Mouse (Mus musculus): ENCODE results near the gene Ago3.

Gene Ago3

DNA sequence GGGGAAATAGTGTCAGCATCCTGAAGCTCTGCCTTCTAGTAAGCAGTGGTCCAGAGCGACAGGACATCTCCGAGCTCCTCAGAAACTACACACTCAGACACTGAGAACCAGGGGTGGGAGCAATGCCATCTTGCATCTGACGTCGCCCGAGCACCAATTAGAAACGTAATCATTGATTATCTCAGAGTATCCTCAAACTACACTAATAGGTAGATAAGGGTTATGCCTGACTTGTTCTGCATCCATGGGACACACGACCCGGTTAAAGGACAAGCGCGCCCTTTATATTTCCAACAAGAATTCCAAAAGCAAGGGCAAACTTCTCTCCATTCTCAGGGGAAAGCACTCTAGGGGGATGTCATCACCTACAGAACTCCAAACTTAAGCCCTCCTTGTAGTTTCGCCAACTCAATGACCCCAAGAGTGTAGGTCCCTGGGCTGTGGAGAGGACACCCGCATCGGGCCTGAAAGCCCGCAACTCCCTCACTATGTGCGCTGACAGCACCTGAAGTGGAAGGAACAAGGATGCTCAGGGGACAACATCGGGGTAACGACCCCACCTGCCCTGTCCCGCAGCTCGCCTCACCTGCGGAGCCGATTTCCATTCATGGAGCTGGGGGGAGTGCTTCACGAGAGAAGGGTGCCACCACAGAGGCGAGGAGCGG lies 542 bp downstream of the Ago3 start:
- in situ Hi-C loops (cut with MboI; ENCODE audit: unreplicated experiment in 2 of 2): no loop called here

DNA sequence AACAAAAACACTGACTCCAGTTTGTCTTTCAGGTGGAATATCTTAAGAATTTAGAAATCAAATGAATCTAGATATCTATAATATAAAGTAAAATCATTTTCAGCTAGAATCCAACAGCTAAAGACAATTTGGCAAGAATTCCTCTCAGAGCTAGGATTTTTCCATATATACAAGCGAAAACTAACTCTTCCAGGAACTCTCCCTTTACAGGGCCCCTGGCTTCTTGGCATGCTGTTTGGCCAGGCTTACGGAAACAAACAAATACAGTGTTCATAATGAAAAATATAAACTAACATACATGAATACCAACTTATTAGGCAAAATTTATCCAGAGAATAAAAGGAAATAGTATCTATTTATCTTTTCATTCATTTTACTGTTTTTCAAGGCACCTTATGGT lies 5.5 kb downstream of the Ago3 start:
- in situ Hi-C loops (cut with MboI; ENCODE audit: unreplicated experiment in 2 of 2): no loop called here

GRCm38 (mm10) chr4:126415707-126416106 lies 13.6 kb downstream of the Ago3 start:
- in situ Hi-C loops (cut with MboI; ENCODE audit: unreplicated experiment in 2 of 2): loop anchor here in 1 of 2 experiments (10.0 kb wide), 1 partner anchor 81 kb away; no protein-coding TSS in a partner anchor

DNA sequence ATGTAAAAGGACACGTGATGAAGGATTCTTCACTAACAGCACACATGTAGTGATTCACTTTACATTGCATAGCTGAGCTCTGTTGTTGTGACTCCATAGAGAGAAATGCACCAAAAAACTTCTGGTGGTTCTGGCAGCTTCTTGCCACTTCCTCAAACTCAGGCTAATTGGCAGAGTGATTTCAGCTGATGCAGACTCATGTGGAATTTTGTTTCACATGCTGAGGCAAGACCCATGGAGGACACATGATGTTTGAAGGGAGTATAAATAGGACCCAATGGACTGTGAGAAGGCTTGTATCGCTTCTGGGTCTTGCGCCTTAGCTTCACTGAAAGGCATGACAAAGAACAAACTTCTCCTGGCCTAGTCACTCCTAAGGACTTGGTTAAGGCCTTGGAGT lies 16.8 kb downstream of the Ago3 start:
- in situ Hi-C loops (cut with MboI; ENCODE audit: unreplicated experiment in 2 of 2): loop anchor here in 1 of 2 experiments (10.0 kb wide), 1 partner anchor 78 kb away; no protein-coding TSS in a partner anchor

GRCm38 (mm10) chr4:126371497-126371896 lies 57.9 kb downstream of the Ago3 start:
- in situ Hi-C loops (cut with MboI; ENCODE audit: unreplicated experiment in 2 of 2): no loop called here

DNA sequence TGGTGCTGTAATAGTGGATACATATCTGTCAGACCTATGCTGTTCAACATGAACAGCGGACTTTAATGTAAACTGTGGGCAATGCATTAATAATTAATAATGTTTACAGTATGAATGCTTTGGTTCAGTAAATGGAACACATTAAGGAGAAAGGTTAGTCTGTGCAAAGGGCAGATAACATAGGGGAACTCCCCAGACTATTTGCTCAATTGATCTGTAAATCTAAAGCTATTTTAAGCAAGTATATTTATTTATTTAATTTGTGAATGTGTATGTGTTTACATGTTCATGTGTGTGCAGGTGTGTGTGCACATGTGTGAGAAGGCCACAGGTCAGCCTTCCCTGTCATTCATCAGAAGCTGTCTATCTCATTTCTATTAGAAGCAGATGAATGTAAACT lies 69.3 kb downstream of the Ago3 start:
- in situ Hi-C loops (cut with MboI; ENCODE audit: unreplicated experiment in 2 of 2): no loop called here

DNA sequence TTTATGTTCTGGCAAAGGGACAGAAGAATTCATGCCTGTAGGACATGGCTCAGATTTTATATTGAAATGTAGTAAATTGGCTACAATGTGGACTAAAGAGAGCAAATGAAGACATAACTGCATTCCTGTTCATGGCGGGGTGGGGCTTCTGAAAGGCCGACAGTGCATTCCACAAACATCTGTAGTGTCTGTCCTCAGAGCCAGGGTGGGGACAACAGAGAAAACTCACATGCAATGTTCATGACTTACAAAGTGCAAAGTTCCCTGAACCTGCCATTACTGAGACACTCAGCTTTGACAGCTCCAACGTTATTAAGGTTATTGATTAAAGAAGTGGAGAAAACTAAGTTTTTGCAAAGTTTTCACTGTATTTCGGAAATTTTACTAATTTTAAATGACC lies 85.9 kb downstream of the Ago3 start:
- in situ Hi-C loops (cut with MboI; ENCODE audit: unreplicated experiment in 2 of 2): no loop called here

- in situ Hi-C loops (cut with MboI; ENCODE audit: unreplicated experiment in 2 of 2): loop anchor here in 1 of 2 experiments (10.0 kb wide), 1 partner anchor 75 kb away; no protein-coding TSS in a partner anchor
Measured at GRCm38 (mm10) chr4:126339461-126339860, 89.9 kb downstream of the Ago3 start.

GRCm38 (mm10) chr4:126332358-126332757 lies 97.0 kb downstream of the Ago3 start:
- in situ Hi-C loops (cut with MboI; ENCODE audit: unreplicated experiment in 2 of 2): loop anchor here in 1 of 2 experiments (10.0 kb wide), 1 partner anchor 82 kb away; no protein-coding TSS in a partner anchor

GRCm38 (mm10) chr4:126331751-126332150 lies 97.6 kb downstream of the Ago3 start:
- in situ Hi-C loops (cut with MboI; ENCODE audit: unreplicated experiment in 2 of 2): loop anchor here in 1 of 2 experiments (10.0 kb wide), 1 partner anchor 83 kb away; no protein-coding TSS in a partner anchor

DNA sequence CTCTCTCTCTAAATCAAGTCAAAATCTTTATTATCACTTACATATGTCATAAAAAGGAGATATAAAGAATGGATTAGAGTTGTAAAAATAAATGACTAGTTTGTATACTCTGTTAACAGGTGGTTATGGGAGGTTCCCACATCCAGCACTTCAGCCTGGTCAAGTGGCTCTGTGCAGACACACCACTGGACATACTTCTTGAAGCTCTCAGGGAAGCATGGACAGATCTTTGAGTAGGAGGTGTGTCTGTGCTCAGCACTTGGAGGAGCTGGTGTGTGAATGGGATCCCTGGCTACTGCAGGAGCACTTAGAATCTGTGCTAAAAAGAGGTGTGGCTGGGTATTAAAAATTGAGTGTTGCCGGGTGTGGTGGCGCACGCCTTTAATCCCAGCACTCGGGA lies 99.1 kb downstream of the Ago3 start:
- in situ Hi-C loops (cut with MboI; ENCODE audit: unreplicated experiment in 2 of 2): loop anchor here in 1 of 2 experiments (10.0 kb wide), 1 partner anchor 85 kb away; no protein-coding TSS in a partner anchor

- in situ Hi-C loops (cut with MboI; ENCODE audit: unreplicated experiment in 2 of 2): no loop called here
Measured at GRCm38 (mm10) chr4:126326036-126326435, 103.3 kb downstream of the Ago3 start.

DNA sequence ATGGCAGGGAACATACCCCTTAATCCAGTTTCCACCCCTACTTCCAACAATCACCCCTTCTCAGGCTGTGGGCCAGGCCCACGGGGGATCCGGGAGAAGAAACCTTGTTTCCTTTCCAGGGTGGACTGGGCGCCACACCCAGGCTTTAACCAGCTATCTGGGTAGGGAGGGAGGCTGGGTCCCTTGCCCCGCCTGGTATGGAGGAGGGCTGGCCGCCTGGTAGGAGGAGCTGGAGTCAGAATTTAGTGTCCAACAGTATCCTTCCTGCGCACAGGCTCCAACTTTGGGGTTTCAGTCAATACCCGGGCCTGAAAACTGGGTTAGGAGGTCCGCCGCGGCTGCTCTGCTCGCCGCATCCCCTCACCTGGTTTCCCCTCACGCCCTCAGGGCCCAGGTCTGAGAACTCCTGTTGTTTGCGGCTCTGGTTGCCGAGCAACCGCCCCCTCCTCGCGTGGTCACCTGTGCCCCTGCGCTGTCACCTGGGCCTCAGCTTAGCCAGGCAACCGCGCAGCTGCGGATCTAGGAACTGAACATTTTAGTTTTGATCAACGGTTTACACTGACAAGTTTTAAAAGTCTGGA lies 104.0 kb downstream of the Ago3 start, which contains the start of gene Tekt2:
TSS of gene Tekt2 (minus strand) at position 408 of the 581 bp plus-strand sequence.
- in situ Hi-C loops (cut with MboI; ENCODE audit: unreplicated experiment in 2 of 2): no loop called here

GRCm38 (mm10) chr4:126324861-126325260 lies 104.5 kb downstream of the Ago3 start:
- in situ Hi-C loops (cut with MboI; ENCODE audit: unreplicated experiment in 2 of 2): loop anchor here in 1 of 2 experiments (25.0 kb wide), 1 partner anchor 1163 kb away; no protein-coding TSS in a partner anchor

DNA sequence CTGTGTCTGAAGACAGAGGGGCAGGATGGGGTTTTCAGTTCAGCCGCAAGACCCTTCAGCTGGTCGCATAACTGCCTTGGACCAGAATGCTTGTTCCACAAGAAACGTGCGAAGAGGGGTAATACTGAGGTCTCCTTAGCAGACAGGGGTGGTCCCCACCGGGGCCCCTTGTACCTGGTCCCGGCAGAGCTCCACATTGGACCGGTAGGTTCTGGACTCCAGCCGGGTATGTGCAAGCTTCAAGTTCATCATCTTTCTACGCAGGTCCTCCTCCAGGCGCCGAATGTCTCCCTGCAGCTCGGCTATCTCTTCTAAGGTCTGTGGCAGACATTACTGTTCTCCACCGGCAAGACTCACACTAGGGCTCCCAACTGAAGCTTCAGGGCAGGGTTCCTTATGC lies 106.7 kb downstream of the Ago3 start:
- in situ Hi-C loops (cut with MboI; ENCODE audit: unreplicated experiment in 2 of 2): loop anchor here in 1 of 2 experiments (25.0 kb wide), 1 partner anchor 1160 kb away; no protein-coding TSS in a partner anchor

- in situ Hi-C loops (cut with MboI; ENCODE audit: unreplicated experiment in 2 of 2): loop anchor here in 1 of 2 experiments (25.0 kb wide), 1 partner anchor 1160 kb away; no protein-coding TSS in a partner anchor
Measured at GRCm38 (mm10) chr4:126321854-126322511, 107.4 kb downstream of the Ago3 start.

DNA sequence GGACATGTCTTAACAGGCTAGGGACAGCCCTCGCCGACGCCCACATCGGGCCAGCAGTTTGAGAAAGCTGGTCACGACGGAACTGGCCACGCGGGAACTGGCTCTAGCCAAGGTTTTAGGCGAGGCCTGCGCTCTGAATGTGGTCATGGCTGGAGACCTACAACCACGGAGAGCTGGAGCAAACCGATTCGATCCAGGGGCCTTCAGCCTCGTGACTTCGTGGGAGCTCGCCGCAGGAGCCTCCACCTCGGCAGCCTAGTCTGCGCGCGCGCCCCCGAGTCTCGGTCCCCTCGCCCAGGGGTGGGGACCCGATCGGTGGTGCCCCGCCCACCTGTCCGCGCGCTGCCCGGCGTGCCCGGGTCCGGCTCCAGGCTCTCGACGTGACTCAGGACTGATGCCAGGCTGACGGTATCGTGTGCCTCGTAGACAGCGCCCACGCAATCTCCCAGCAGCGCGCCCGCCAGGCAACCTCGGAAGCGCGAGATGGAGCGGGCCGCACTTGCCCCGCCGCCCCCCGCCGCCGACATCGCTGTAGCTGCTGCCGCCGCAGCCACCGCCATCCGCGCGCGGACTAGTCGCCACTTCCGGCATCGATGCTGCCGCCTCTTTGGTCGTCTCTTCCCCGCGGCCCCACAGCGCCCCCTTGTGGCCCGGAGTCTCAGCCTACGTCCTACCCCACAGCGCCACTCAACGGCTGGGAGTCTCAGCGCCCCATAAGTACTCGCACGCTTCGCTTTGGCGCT lies 108.1 kb downstream of the Ago3 start, which contains the start of gene Adprhl2:
TSS of gene Adprhl2 (minus strand) at position 593 of the 743 bp plus-strand sequence.
- in situ Hi-C loops (cut with MboI; ENCODE audit: unreplicated experiment in 2 of 2): loop anchor here in 1 of 2 experiments (25.0 kb wide), 1 partner anchor 1159 kb away; no protein-coding TSS in a partner anchor

DNA sequence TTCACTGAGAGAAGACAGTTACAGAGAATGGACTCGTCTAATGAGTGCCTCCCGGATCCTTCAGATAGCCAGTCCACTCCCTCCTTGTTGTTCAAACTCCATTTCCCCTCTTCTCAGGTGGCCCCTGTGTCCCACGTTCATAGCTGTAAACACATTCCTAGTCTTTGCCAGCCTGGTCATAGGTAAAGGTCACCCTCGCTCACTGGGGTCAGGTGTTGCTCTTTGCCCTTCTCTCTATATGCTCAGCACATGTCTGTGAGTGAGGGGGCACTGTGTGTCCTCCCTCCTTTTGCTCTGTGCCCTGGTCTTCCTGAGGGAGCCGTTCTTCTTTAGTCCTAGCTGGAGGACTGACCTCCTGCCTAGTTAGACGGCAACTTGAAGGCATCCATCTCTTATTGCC lies 109.5 kb downstream of the Ago3 start:
- in situ Hi-C loops (cut with MboI; ENCODE audit: unreplicated experiment in 2 of 2): loop anchor here in 1 of 2 experiments (25.0 kb wide), 1 partner anchor 1158 kb away; no protein-coding TSS in a partner anchor

DNA sequence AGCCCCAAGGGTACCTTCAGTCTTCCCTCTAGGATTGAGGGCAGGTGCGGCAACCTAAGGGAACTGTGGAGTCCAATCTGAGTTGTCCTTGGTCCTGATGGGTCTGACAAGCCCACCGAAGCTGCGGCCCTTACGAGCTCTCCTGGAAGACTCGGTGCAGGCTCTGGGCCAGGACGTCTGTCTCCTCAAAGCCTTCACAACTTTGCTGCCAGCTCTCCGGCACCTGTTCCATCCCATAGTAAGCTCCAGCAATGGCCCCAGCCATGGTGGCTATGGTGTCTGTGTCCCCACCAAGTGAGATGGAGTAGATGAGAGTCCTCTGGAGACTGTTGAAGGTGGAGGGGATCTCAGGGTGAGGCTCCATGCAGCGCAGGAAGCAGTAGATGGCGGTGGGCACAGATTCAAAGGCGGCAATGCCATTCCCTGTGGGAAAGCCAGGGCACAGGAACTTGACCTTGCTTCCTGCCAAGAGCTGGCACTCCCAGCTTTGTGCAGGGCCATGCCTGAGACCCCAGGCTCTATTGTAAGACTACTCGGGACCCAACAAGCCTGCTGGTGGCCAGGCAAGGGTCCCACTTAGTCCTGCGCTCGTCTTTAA lies 112.8 kb downstream of the Ago3 start:
- in situ Hi-C loops (cut with MboI; ENCODE audit: unreplicated experiment in 2 of 2): loop anchor here in 1 of 2 experiments (25.0 kb wide), 1 partner anchor 1154 kb away; no protein-coding TSS in a partner anchor

Measured in v-Abl transformed pro-B cells (cell line).